Mouse (Mus musculus): ENCODE data around the gene Tmem91.

The Tmem91 gene

DNA sequence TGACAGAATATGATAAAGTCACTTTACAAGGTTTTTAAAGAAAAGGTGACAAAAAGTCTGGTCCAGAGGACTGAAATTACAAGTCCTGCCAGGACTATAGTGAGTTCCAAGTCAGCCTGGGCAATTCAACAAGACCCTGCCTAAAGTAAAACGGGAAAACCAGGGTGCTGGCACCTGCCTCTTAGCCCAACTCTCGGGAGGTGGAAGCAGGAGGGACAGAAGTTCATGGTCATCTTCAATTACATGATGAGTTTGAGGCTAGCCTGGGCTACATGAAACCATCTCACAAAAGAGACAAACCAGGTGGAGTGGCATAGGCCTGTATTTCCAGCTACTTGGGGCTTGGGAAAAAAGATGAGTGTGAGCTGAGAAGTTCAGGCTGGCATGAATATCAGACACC, 3.3 kb downstream of the Tmem91 start:
- DNase-seq (ENCODE audit: inconsistent age in 2 of 2, low spot score in 1 of 2), result no peak

DNA sequence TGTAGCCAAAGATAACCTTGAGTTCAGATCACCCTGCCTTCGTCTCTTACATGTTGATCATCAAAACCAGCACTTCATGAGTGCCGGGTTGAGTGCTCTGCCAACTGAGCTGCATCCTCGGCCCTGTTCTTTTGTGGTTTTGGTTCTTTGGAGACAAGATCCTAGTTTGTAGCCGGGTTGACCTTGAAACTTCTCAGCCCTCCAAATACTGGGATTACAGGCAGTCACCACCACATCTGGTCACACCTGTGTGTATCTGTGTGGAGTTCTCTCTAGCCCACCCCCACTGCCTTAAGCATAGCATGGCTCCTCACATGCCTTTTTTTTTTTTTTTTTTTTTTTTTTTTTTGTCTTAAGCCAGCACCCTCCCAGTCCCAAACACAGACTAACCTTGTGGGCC, 4.9 kb downstream of the Tmem91 start:
- DNase-seq (ENCODE audit: inconsistent age in 2 of 2, low spot score in 1 of 2), result no peak

DNA sequence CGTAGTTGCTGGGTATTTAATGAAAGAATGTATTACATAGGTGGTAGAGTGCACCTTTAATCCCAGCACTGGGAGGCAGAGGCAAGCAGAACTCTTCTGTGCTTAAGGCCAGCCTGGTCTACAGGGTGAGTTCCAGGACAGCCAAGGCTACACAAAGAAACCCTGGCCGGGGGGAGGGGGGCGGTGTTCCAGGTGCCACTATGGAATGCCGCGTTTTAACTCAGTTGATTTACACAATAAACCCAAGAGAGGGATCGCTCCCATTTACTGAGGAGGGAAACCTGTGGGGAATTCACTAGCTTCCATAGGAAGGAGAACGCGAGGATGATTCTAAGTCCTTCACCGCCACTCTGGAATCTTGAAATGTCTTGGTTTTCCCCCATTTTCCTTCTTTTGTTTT, 5.3 kb downstream of the Tmem91 start:
- no peak for DNase-seq (ENCODE audit: inconsistent age in 2 of 2, low spot score in 1 of 2)

DNA sequence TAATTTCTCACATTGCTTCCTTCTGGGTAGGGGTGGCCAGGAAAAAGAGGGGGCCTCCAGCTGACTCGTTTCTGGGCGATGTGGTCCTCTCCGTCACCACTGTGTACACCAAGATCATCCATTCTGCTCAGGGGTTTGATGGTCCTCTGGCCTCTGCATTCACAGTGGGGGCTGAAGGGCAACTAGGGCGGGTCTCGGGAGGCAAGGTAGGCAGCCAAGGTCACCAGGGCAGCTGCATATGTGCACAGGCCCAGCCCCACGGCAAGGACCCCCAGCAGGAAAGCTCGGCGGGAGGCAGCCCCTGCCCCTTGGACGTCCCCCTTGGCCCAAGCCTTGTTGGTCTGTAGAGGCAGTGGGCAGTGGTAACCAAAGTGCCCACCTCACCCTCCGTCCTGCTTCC, 5.8 kb downstream of the Tmem91 start:
- DNase-seq (ENCODE audit: inconsistent age in 2 of 2, low spot score in 1 of 2), result no peak

DNA sequence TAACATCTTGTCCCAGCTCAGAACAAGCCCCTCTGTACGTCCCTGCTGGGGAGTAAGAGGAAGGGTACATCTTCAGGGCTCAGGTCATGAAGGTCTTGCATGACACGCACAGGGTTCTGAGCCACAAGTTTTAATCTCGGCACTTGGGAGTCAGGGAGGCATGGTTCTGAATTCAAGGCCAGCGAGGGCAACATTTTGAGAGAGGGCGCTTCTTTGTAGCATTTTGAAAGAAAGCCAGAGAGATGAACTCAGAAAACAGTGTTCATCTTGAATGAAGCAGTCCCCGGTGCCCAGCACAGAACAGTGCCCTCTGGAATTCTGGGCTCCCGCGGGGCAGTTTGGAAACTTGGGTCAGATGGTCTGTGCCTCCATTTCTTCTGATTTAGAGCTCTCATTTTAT, 8.6 kb downstream of the Tmem91 start:
- DNase-seq (ENCODE audit: inconsistent age in 2 of 2, low spot score in 1 of 2), result no peak

DNA sequence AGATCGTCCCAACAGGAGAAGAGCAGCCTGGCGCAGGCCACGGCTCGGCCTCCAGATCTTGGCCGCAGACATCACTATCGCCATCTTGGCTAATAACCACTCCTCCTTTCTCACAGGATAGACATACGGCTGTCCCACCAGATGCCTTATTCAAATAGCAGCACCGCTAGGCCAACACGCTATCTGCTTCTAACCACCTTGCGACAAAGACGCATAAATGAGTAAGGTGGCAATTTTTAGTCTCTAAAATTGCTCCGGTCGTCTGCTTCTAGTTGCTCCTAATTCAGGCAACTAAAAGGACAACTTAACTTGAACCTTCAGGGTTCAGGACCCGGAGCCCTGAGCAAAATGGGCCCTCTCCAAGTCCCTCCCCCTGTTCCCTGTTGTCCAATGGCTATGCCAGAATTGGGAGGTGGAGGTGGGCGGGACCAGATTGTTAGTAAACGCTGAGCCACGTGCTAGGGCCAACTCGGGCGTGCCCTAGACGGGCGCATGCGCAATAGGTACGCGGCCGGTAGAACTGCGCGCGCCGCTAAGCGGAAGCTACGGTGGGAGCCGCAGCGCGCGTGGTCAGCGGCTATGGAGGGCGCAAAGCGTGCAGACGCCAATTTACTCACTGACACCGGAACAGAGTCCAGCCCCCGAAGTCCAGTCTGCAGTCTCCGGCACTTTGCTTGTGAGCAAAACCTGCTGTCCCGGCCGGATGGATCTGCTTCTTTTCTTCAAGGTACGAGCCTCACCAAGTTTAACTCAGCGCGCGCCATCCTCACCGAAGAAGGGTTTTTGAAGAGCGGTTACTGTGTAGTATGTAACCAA, 16.1 kb downstream of the Tmem91 start, which contains the start of the genes Bckdha and Exosc5:
Gene Bckdha, minus strand, starts transcription at position 325 of the 816 bp plus-strand sequence.
Gene Exosc5, plus strand, starts transcription at position 508 of the 816 bp plus-strand sequence.
- peak; percentile 99 to 100 for DNase-seq (ENCODE audit: inconsistent age in 2 of 2, low spot score in 1 of 2)

DNA sequence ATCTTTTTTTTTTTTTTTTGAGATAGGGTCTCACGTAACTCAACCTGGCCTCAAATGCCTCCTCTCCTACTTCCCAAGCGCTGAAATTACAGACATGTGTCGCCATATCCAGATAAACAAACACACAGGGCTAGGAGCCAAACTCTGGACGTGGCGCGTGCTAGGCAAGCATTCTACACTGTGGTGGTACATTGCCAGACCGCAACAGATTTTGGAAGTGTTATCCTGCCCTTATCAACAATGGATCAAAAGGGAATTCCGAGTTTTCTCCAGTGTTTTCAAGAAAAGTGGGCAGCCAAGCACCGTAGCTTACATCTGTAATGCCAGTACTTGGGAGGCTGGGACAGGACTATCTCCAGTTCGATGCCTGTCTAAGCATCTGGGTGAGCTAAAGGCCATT, 17.2 kb downstream of the Tmem91 start:
- peak in 1 of 2 experiments; percentile 63 for DNase-seq (ENCODE audit: inconsistent age in 2 of 2, low spot score in 1 of 2)

DNA sequence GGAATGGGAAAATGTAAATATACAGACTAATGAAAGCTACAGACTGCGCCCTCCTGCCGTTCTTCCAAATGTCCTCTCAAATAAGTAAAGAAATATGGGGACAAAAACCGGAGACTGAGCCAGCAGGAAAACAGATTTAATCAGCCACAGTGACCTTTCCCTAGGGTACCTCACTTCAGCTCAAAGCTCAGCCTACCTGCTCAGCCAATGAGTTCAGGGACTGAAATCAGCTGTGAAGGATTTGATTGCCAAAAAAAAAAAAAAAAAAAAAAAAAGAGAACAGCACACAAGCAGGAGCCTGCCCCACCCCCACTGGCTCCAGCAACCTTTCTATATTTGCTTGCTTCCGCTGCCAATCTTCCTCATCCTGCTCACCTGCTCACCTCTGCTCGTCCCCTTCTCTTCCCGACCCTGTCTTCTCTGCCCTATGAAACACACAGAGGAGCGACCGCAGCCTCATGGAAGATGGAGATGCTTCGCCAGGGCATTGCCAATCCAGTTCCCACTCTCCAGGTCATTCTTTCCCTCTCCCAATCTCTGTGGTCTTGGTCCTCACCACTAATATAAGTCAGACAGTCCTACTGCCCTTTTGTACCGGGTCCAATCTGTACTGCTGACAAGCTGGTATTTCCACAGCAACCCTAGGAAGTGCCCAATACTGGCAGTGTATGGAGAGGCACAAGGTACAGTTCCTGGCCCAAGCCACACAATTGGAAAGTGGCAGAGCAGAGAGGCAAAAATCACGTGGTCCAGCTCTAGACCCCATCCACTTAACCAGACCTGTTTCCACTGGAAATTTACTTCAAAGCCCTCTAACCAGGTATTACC, 19.2 kb downstream of the Tmem91 start:
- DNase-seq (ENCODE audit: inconsistent age in 2 of 2, low spot score in 1 of 2), result peak in 1 of 2 experiments; percentile 45

DNA sequence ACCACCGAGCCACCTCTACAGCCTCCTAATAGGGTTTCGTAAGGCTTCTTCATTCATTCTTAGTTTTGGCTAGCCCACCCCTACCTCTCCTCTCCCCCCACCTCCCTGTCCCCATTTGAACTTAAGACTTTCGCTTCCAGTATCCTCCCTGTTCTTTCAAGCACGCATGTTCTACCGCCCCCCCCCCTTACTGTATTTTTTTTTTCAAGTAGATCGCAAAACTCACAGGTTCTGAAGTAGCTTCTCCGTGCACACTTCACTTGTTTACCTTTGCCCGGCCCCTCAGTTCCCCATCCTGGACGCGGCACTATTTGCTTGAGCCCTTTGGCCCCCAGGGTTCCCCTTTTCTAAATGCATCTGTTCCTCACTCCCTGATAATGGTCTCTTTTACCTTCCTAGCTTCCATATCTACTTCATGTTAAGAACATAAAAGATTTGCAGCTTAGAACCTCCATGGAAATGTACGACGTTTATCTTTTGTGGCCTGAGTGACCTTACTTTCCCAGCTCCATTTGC, 22.7 kb downstream of the Tmem91 start:
- DNase-seq (ENCODE audit: inconsistent age in 2 of 2, low spot score in 1 of 2), result no peak

DNA sequence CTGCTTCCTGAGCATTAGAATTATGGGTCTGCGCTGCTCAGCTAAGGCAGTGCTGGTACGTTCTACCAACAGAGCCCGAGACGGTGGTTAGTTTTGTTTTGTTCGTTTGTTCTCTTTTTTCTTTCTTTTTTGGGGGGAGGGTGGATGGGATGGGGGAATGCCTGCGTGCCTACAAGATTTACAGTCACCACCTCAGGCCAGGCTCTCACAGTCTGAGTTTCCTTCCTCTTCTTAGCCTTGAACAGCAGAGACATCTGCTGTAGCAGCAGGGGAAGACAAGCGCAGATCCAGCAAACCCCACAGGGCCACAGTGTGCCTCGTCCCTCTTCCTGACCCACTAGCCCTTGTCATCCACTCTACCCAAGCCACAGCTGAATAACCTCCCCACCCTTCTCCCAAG, 23.7 kb downstream of the Tmem91 start:
- DNase-seq (ENCODE audit: inconsistent age in 2 of 2, low spot score in 1 of 2), result no peak

DNA sequence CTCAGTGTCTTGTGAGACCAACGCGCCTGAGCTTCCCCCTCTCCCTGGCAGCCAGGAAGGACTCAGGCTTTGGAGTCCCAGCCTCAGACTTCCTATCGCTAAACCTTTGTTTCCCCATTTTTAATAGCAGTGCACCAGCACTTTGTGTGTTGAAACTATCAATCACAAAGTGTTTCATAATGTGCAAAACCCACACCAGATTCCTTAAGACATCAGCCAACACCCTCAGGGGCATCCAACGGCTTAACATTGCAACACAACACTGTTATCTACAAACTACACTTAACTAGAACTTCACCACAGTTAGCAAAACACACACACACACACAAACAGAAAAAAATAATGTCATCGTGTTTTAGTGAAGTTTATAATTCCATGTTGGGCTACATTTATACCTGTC, 25.1 kb downstream of the Tmem91 start:
- no peak for DNase-seq (ENCODE audit: inconsistent age in 2 of 2, low spot score in 1 of 2)

DNA sequence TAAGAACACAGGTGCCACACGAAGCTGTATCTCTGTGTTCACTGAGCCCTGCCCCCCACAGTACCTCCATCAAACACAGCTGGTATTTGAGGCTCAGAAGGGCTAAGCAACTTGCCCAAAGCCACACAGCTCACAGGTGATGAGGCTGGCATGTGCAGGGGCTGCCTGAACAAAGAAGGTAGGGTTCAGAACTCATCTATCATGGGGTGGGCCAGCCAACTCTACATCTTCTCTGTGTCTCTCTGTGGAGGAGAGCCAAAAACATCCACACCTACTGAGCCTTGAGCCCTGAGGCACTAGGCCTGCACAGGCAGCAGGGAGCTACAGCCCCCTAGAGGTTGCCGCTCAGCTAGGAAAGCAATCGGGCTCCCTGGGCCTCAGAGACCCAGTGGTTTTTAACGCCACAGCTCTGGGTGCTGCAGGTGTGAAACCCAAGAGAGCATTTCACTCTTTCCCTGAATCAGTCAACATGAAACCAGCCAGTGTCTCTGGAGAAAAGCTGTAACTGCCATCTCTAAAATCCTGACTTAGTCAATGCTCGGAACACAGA, 27.3 kb downstream of the Tmem91 start:
- no peak for DNase-seq (ENCODE audit: inconsistent age in 2 of 2, low spot score in 1 of 2)

DNA sequence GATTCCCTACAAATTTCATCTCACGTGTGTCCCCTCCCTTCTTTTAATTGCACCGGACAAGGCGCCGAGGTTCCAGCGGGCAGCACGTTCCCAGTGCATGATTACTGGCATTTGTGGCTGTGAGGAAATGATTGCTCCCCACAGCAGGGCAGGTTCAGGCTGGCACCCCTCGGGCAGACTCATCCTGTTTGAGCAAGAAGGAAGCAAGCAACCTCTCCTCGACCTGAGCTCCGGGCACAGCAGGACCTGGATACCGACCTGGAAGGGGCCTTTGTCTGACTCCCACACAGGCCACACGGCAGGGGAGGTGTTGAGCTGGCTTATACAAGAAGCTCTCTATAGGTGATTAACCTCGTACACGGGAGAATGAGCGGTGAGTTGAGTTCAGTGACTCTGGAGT, 29.9 kb downstream of the Tmem91 start:
- no peak for DNase-seq (ENCODE audit: inconsistent age in 2 of 2, low spot score in 1 of 2)

DNA sequence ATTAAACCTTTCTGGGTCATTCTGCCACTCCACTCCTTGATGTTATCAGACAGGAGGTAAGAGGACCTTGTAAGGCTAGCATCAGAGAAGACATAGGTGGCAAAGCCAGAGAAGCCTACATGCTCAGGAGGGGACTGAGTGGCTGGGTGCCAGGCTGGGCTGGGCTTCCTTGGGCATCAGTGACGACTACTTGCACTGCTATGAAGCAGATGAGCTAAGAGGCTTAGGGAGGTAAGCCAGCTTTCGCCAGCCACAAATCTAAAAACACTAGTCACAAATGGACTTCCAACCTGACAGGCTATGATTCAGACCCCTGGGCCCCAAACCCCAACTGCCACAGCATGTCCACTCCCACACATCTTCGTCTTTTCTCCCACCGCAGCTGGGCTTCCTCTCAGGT, 30.3 kb downstream of the Tmem91 start:
- DNase-seq (ENCODE audit: inconsistent age in 2 of 2, low spot score in 1 of 2), result no peak

DNA sequence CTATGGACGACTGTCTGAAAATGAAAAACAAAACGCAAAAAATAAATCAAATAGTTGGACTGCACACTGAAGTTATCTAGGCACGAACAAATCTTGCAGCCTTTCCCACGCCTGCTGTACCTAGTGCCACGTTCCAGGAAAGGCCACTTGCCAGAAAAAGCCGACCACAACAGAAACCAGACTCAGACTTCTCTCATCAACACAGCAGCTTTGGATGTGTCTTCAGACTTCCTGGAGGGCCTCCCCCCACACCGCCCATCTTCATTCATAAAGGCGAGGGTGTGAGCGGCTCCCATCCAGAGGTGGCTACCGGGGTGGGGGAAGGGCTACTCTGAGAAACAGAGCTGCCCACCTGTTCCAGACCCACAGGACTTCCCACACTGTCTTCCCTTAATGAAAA, 30.8 kb downstream of the Tmem91 start:
- no peak for DNase-seq (ENCODE audit: inconsistent age in 2 of 2, low spot score in 1 of 2)

DNA sequence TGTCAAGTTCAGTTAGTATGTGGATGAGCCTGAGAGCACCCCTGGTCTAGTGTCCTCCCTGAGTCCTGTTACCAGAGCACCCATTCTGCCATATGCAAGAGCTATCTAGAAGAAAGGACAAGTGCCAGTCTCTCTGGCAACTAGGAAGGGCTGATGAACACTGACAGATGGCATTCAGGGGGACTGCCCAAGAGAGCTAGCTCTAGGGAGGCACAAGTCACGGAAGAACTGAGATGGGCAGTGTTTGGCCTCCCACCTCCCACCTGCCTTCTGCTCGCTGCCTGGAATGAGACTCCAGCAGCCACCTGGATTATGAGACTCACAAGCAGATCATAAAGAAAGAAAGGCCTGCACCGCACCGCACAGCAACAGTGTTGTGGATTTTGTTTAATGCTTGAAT, 35.2 kb downstream of the Tmem91 start:
- no peak for DNase-seq (ENCODE audit: inconsistent age in 2 of 2, low spot score in 1 of 2)

DNA sequence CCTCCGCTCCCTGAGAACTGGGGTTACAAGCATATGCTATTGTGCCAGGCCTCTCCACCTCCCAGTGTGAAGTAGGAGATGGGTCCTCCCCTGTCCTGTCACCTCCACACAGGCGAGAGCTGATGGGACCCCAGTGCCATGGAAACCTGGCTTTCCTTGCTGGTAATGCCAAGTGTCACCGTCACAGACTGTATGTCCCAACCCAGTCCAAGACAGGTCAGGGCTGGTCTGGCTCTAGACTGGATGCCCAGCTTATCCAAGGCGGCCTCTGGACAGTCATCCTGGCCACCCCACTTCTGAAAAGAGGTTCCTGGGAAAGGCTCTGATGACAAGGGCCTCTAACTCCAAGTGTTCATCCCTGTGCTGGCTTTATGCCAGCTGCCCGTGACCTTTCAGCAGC, 37.9 kb downstream of the Tmem91 start:
- no peak for DNase-seq (ENCODE audit: inconsistent age in 2 of 2, low spot score in 1 of 2)

DNA sequence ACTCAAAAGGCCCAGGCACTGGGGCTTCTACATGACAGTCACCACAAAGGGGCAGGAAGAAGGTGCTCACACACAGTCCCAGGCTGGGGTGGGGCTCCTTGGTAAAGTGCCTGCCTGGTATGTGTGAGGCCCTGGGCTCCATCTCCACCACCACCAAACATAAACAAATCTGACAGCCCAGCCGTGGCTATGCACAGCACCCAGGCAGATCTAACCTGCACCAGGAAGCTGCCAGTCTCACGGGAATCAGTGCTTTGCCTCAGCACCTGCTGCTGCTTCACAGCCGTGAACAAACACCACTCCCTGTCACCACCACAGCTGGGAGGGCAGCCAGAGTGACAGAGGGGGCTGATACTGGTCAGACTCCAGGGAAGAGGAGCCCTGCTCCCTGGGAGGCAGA, 38.6 kb downstream of the Tmem91 start:
- DNase-seq (ENCODE audit: inconsistent age in 2 of 2, low spot score in 1 of 2), result no peak

DNA sequence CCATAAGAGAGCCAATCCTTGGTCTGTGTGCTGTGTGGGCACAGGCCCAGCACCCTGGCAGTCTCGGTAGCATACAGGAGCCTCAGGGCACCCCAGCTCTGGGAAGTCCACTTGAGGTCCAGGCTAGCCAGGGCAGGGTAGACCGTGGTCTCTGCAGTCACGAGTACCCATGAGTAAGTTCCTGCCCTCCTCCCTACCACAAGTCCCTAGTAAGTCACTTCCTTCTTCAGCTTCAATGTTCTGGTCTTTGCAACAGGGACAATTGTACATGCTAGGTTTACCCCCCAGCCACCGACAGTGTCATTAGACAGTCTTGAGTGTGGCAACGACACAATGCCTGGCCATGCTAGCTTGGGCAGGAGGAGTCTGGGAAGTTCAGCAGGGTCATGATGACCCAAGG, 42.3 kb downstream of the Tmem91 start:
- DNase-seq (ENCODE audit: inconsistent age in 2 of 2, low spot score in 1 of 2), result peak in 1 of 2 experiments; percentile 41

DNA sequence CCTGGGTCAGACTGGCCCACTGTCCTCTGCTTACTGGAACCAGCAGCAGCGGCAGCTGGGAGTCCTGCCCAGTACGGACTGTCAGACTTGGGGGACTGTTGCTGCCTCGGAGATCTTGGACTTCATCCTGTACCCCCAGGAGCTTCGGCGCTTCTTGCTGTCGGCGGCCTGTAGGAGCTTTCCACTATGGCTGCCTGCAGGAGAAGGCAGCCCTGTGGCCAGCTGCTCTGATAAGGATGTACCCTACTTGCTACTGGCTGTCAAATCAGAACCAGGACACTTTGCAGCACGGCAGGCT, 46.7 kb downstream of the Tmem91 start:
- DNase-seq (ENCODE audit: inconsistent age in 2 of 2, low spot score in 1 of 2), result no peak

DNA sequence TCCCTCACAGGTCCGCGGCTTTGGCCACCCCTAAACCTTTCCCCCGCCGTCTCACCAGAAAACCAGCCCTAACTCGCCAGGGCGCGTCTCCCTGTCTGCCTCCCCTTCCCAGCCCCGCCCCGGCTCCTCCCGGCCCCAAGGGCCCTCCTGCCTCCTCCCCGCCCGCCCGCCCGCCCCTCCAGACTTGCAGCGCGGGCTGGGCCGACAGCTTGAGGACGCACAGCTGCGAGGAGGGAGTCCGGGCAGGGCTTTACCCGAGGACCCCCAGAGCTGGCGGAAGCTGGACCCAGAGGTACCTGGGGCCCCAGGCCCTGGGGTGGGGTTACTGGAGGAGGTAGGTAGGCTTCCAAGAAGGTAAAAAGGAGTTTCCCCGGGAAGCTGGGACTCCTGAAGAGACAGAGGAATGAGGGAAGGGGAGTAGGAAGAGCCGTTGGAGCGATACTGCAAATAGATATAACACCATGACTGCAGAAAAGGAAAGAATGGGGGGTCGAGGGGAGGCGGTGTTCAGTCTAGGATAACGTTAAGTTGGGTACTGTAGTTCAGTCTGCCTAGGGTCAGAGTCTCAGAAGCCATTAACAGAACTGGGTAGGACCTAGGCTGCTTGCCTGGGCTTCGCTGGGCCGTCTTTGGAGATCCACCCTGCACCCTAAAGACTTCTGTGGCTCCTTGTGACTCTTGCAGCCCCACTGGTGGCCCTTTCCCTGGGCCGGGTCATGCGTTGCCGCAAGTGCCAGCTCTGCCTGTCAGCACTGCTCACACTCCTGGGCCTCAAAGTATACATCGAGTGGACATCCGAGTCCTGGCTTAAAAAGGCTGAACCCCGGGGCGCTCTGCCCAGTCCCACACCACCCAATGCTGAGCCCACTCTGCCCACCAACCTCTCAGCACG, 47.3 kb downstream of the Tmem91 start:
- DNase-seq (ENCODE audit: inconsistent age in 2 of 2, low spot score in 1 of 2), result peak; percentile 68 to 85

Measured in adrenal gland, adult (tissue).